Mouse (Mus musculus) adrenal gland, adult 2 months (tissue): ENCODE results near the gene Kcnh7. TPM values are rescaled to one million over a fixed set of nuclear protein-coding genes. Genes with fewer than 3 reads are reported as not detected.

Experiments
- DNase-seq: peaks from one replicate; pipeline ENCODE4 v3.0.0; 2021
- long read RNA-seq: library from polyadenylated mRNA; stranded (forward); transcript quantifications from one replicate; pipeline ENCODE4 v2.0.0, GENCODE M21; 2021
- polyA plus RNA-seq: library from polyadenylated mRNA; depleted of rRNA; stranded (reverse); fragments of >200 nt; gene quantifications from 2 replicates; pipeline ENCODE4 v1.2.3, GENCODE M21; 2012; rRNA removed
- total RNA-seq, 2 experiments: library from RNA; stranded (reverse); gene quantifications; 2 replicates each; pipeline ENCODE4 v1.2.3; 2021

The Kcnh7 gene
- total RNA-seq: under 1 TPM; 0.03 TPM
- polyA plus RNA-seq: not detected in 2 replicates
- long read RNA-seq: 0 reads

DNA sequence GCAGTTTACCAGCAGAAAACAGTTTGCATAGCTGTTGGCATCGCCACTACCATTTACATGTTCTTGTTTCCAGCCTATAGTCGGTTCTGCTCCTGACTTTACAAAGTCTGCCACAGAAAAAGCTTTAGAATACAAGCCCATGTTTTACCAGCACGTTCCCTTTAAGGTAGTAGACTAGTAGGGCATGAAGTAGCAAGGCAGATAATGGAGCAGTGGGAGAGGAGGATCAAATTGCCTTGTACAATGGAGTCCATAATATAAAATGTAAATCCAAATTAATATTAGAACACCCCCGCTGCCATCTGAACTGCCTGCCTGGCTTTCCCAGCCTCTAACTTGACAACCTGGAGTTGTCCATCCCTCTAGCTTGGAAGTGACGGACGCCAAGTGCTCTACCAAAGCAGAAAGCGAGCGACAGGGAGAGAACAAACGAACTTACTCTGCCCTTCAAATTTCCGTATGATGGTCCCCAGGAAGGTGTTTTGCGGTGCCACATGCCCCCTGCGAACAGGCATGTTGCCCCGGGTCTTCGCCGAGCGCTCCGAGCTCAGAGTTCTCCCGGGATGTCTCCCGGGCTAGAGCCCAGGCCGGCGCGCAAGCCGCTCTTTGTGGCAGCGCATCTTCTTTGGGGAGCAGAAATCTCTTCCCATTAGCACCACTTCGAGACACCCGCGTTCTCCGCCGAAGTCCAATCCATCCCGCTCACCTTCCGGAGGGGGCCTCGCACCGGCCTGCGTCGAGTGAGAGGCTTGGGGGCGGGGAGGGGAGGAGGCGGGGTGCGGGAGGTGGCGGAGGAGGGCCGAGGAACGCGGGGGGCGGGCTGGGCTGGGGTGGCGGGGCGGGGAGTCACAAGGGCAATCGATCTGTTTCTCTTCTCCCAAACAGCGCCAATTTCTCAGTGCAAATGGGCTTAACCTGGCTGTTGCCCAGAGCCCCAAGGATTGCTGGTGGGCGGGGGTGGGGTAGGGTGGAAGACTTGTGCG is at the start of gene Kcnh7:
Gene Kcnh7 (minus strand): TSS at position 725 of the 983 bp plus-strand sequence.
- no peak for DNase-seq

DNA sequence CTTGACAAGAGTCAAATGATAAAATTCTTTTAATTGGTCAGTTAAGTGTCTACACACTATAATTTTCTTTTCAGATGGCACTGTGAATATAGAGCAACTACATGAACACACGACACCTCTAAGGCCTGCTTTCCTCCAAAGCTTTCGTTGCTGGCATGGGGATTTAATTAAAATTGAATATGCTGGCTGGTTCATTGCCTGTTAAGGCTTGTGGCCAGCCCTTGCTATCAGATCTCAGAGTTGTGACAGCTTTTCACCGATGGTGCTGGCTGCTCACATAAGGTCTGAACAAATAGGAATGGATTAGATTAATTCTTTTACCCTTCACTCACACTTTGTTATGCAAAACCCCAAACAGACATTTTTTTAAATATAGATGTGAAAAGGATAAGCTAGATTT is 23.3 kb upstream of the Kcnh7 start:
- DNase-seq: no peak

DNA sequence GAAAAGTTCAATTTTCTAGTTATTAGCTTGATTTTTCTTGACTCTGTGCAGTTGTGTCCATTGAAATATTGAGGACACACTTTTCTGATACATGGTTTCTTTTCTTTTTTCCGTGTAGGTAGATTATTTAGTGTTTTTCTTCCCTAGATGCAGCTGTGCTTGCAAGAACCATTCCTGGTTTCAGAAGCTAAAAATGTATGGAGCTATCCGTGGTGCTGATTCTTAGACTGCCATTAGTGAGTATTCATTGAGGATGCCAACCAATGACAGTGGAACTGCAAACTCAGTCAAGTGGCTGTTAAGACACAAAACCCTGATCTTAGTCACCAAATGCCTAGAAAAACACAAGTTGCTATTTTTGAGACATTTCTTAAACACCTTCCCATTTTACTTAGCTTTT is 1.9 kb upstream of the Kcnh7 start:
- DNase-seq: no peak

DNA sequence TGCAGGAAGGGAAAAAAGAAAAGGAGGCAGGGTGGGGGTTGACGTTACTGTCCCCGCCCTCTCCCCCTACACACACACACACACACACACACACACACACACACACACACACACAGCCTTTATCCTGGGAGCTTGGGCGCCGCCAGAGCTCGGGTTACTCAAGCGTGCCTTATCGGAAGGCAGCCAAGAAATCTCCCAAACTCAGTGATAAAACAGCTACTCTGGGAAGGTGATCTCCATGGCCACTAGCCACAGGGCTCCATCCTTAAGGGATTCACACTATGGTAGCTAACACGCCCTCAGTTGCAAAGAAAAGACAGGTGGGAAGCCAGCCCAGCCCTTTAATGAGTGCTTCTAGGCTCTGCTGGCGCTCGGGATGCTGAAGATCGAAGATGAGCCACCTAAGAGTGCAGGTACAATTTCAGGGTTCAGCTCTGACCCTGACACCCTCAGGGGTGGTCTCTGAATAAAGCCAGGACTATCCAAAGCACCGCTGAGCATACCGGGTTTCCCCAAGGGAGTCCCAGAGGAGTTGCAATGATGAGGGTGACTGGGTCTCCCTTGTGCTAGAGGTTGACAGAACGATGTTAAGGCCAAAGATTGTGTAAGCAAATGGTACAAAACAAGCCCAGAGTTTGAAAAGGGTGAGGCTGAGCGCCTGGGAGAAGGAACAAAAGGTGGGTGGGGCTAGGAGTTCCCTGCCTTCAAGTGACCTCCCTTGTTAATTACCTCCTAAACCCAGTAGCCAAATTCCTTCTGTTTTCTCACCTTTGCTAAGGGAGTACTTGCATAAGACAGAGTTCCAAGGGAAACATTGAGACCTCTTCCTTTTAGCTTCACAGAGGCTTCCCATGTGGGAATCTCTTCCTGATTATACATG is 704 bp upstream of the Kcnh7 start:
- no peak for DNase-seq

DNA sequence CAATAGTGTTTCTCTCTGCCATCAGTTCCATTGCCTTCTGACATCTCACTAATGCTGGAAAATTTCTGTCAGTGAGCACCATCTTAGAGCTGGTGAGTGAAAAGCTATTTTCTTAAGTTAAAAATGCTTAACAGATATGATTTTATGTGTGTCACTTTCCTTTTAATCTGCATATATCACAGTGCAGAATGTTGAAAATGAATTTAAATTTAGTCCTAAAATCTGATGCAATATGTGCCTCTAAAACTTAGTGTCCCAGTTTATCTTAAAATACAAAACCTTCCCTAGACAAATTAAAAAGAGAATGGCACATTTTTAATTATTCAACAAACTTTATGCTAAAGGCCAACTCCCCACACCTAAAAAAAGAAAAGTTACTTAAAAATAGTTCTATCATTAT is 30.4 kb downstream of the Kcnh7 start:
- no peak for DNase-seq

DNA sequence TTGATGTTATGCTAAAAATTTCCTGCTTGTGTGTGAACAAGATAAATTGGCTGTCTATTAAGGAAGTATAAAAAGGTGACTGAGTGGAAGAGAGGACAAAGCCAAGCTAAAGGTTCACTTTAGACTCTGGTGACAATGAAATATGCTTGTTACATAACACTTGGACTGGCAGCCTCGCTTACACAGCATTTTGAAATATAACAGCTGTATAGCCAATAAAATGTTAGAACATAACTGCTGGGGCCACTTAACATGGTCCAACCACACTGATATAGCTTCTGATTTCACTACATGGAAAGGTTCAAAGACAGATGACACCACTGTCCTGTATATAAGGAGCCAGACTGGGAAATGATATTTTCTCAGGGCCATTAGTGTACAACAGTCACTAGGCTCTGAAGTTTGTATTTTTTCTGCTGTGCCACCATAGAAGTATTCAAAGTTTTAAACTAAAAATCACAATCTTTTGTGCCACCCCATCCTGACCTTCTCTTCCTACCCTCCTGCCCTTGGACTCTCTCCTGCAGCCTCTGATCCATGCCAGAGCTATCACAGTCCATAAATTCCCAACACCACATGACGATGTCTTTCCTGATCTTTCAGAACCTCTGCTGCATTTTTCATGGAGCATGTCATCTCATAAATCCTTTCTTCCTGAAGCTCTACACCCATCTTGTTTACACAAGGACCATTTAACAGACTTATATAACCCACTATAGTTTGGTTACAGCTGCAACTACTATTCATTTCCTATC is 56.1 kb downstream of the Kcnh7 start:
- no peak for DNase-seq

DNA sequence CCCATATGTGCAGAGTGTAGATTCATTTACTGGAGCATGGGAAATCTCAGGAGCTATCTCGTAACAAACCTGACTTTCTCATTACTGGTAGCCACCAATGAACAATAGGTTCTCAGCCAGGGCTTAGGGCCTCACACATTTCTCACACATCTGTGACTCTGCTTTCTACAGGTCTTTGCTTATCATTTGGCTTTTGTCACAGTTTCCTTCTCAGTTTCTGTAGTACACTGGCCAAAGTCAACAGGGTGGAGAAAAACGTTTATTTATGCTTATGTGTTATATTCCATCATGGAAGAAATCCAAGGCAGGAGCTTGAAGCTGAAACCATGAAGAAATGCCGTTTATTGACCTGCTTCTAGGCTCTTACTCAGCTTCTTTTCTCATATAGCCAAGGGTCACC is 63.8 kb downstream of the Kcnh7 start:
- no peak for DNase-seq

DNA sequence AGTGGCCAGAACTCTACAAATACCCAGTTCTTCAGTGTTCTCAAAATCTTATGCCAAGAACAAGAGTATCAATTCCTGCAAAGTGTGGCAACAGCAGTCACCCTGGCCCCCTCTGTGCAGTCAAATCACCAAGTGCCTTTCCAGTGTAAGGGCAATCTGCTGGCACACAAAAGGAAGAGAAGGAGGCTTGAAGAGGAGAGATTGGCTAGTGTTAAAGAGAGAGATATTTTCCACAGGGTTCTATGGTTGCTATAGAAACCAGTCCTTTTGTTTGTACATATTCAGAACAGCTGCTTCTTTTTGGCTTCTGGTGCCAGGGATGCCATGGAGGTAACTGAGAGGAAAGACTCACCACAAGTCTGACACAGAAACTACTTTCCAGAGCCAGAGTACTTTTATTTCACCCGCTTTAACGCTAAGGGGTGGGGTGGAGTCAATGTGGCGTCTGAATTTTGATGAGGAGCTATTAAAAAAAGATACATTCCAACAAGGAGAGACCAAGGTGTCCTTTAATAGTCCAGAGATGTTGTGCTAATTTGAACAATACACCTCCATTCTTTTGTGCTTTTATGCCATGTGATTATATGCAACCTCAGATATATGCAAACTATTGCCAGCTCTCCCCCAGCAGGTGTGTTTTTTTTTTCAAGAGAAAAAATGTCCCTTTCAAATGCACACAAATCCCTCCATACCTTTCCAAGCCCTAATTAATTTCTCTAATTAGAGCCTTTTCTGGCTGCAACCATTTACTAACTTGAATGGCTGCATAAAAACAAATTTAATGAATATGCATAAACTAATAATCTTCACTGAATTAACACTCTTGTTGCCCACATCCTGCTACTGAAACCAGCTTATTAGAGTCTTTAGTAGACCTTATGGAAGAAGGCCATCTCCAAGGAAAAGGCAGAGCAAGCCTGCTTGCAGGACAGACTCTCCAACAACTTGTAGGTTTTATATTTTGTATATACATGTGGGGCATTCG is 66.6 kb downstream of the Kcnh7 start:
- no peak for DNase-seq

DNA sequence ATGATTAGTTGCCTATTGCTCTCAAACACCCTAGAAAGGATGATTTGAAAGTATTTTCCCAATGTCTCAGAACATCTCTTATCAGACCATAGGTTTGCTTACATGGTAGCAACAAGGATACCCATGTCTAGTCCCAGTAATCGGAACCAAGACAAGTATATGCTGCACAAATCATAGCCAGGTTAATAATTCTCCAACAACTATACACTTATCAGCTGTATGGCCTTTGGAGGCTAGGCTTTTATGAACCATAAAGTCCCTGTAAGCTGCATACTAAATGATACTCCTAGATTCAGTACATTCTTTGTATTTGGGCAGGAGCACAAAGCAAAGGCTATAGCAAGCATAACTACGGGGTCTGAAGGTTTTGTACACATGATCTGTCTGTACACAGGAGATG is 78.1 kb downstream of the Kcnh7 start:
- DNase-seq: no peak

DNA sequence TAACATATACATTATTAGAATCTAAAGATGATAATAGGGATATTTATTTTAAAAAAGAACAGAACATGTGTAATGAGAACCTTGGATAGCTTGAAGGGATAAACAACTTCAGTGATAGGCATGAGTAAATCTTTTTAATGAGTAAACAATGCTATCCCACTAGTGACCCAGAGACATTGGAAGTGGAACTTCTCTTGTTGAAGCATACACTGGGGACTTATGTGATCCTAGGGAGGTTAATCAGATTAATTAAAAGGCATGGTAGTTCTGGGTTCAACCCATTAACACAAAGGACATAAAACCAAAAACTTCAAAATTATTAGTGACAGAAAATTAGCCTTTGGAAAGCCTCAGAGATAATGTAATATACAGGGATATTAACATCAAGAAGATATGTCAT is 84.4 kb downstream of the Kcnh7 start:
- no peak for DNase-seq

DNA sequence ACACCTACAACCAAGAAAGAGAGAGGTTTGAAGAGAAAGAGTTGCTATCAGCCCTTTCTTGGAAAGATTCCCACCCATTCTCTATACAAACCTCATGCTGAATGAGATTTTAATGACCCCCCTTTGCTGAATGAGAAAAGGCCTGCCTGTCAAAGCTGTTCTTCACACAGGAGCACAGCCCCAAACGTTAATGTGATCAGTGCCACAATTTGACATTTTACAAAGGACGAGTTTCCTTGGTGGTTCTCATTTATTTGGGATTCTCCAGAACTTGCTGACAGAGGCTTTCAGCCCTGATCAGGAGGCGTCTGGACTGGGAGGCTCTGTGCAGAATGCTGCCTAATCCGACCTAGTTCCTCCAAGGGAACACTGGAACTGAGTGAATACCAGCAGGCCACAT is 92.3 kb downstream of the Kcnh7 start:
- no peak for DNase-seq

DNA sequence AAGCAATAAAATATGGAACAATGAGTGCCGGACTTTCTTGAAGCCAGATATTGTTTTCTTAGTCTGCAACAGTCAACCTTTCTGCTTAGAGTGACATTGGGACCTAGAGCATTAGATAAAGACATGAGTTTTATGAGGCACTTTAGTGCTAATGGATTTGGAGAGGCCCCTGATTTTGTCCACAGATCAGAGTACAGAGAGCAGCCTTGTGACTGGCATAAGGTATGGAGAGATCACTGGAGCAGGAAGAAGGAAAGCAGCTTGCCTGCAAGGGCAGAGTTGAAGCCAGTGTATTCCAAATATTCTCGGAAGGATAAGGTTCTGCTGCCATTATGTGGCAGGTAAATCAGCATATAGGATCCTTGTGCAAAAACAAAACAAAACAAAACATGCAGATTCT is 93.6 kb downstream of the Kcnh7 start:
- no peak for DNase-seq

DNA sequence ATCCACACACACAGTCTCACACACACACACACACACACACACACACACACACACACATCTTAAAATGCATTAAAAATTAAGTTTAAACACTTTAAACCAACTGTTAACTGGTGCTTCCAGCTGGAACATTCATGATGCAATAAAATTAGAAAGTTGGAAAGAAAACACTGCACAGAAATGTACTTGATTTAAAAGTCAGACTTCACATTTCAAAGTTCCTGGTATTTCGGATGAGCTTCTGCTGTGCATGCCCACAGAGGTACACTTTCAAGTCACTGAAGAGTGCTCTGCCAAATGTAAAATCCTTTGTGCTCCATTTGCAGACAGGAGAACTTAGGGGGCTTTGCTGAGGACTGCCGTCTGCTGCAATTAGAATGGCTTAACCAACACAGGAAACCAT is 125.7 kb downstream of the Kcnh7 start:
- DNase-seq: no peak

DNA sequence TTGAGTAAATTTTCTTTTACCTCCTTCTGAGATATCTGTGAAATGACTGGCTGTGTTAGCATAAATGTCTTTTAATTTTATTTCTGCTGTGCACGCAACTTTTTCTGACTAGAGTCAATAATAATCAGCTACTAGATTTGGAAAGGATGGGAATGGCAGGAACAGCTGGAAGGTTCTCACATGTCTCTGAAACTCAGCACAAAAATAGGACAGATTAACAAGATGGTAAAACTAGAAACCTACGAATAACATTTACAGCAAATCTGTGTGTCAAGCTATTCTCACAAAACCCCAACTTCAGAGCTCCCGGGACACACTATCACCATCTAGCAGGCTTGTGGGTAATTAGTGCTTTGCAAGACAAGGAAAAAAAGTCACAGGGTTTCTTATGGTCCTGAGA is 134.2 kb downstream of the Kcnh7 start:
- DNase-seq: no peak

DNA sequence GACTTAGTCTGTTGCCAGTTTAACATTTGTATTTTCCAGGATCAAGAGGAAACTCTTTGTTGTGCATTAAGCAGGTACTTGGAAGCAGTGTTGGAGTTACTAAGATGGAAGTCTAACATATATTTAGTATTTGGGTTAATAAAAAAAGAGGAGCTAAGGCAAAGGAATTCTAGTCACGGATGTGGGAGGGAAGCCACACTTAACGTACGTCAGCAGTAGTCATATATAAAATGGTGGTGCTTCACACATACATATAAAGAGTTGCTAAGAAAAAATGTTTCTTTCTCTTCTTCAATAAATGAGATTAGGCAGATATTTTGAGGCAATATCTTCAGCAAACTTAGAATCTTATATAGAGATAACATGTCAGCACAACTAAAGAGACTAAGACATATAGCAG is 144.4 kb downstream of the Kcnh7 start:
- DNase-seq: no peak

DNA sequence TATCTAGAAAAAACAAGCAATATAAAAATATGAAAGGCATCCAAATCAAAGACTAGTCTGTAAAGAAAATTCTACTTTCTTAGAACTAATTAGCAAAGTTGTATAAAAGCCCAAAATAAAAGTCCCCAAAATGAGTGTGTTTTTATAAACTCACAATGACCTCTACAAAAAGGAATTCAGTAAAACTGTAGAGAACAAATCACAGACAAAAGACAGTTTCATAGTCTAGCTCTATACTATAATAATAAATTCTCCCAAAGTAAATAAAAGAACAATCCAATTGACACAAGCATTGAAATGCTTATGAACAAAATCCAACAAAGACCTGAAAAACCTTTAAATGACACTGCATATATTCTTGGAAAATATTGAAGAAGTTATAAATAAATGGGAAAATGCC is 169.2 kb downstream of the Kcnh7 start:
- no peak for DNase-seq

DNA sequence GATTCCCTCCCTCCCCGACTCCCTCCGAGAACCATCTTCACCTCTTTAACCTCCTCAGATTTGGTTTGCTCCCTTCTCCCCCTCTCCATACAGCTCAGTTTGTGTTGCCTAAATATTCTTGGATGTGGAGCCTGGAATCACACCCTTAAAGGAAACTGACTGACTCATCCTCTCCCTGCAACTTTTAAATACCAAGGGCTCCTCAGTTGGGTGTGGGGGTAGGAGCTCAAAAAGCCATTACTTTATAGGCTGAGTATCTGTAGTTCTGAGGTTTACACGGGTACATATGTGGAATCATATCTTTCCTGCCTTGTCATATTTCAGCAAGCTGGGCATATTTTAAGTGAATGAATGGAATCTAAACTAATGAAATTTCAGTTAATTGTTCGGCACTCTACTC is 174.9 kb downstream of the Kcnh7 start:
- DNase-seq: no peak

DNA sequence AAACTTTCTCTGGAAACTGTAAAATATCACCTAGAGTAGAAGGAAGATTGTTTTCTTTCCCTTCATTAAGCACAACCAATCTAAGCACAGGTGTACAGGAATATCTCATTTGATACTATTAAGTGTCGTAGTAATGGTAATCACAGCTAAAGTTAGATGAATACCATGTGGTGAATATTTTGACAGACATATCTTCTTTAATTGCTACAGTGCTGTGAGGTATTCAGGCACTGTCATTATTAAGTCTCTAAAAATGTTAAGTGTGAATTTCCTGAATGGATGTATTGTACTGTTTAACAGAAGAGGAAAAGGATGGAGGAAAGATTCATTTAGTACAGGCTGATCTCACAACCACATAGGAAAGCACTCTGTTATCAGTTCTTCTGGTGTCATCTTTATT is 181.3 kb downstream of the Kcnh7 start:
- no peak for DNase-seq

DNA sequence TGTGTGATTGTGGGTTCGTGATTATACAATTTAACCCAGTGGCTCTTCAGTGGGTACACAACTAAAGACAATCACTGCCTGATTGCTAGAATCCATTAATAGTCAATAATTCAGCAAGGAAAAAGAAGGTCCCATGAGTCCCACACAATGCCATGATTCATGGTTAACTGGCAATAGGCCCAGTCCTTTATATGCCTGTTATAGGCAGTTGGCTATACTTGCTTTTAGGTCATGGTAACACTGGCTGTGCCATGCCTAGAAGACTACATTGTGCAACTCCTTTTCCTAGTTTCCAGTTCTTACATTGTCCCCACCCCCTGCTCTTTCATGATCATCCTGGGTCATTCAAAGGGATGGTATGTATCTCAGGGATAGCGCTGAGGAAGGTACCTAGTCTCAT is 186.4 kb downstream of the Kcnh7 start:
- no peak for DNase-seq

DNA sequence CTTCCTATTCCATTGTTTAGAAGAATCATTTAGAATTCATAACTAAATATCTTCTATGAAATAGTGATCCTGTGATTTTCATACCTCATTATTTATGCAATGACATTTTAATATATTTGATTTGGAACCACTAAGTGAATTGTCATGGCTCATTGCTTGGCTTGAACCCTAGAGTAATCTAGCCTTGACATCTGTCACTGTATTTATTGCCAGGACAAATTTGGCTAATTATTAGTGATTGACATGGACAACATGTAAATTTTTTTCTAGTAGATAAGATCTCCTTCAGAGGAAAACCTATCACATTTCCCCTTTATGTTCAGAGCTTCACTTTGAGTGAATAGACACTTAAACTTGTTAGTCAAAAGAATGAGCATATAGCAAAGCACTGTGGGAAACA is 195.5 kb downstream of the Kcnh7 start:
- DNase-seq: no peak

DNA sequence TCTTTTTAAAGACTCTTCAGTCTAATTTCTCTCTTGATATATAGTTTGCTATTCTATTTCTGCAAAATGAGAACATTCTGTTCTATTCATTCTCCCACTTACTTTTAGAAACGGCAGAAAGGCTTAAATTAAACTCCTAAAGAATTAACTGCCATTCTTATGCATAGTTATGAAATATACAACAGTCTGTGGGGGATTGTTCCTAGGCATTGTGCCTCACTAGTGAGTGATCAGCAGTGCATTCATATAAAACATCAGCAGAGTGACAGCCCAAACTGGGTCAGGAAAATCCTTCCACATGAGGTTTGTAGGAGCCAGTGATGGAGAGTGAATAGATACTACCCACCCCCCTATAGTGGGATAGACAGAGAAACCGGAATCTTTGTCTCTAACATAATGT is 200.2 kb downstream of the Kcnh7 start:
- DNase-seq: no peak
